Mouse (Mus musculus) heart, embryonic 14.5 days (tissue): ENCODE data around the gene Gli1. TPM values are rescaled to one million over a fixed set of nuclear protein-coding genes. Genes with fewer than 3 reads are reported as not detected.
A peak's percentile ranks its signal among the peaks of the same experiment; 100 is the strongest.

Experiments used
- ATAC-seq: fragments of 200-750 bp; cut with Nextera tagmentation; 2 replicates; pipeline ENCODE4 v1.8.0; 2017; ENCODE audit warnings: low read depth, moderate TSS enrichment; ENCODE audit not compliant: insufficient number of reproducible peaks, insufficient read depth, low FRiP score
- H3K27ac ChIP-seq, 2 experiments: fragments of 200-500 bp in 1 of 2; fragments of 300-500 bp in 1 of 2; sonication (generic) in 1 of 2; replicated peaks in 1 of 2; 2 replicates each; pipeline ENCODE4 v1.5.1; 2012 to 2014; ENCODE audit warnings: low read depth in 2 of 2, low read length in 2 of 2, control low read depth in 1 of 2, mild to moderate bottlenecking in 1 of 2, mixed read lengths in 1 of 2; ENCODE audit not compliant: control insufficient read depth in 1 of 2, insufficient read depth in 1 of 2
- H3K27me3 ChIP-seq: fragments of 300-500 bp; sonication (generic); 2 replicates; pipeline ENCODE4 v1.6.1; 2014; ENCODE audit warnings: mild to moderate bottlenecking, low read length, control low read depth; ENCODE audit not compliant: control insufficient read depth, insufficient read depth
- H3K36me3 ChIP-seq: fragments of 300-500 bp; sonication (generic); 2 replicates; pipeline ENCODE4 v1.6.1; 2014; ENCODE audit warnings: mild to moderate bottlenecking, control low read depth, low read length, mixed read lengths; ENCODE audit not compliant: control insufficient read depth, insufficient read depth
- H3K4me1 ChIP-seq, 2 experiments: fragments of 200-500 bp in 1 of 2; fragments of 300-500 bp in 1 of 2; sonication (generic) in 1 of 2; 2 replicates each; pipeline ENCODE4 v1.6.1; 2012 to 2014; ENCODE audit warnings: low read length in 2 of 2, control low read depth in 1 of 2, mixed read lengths in 1 of 2; ENCODE audit not compliant: control insufficient read depth in 2 of 2, insufficient read depth in 2 of 2
- H3K4me2 ChIP-seq: fragments of 300-500 bp; sonication (generic); 2 replicates; pipeline ENCODE4 v1.6.1; 2014; ENCODE audit warnings: mild to moderate bottlenecking, low read length
- H3K4me3 ChIP-seq, 2 experiments: fragments of 200-500 bp in 1 of 2; fragments of 300-500 bp in 1 of 2; sonication (generic) in 1 of 2; 2 replicates each; pipeline ENCODE4 v1.5.1; 2012 to 2014; ENCODE audit warnings: low read length in 2 of 2, mild to moderate bottlenecking in 2 of 2, control low read depth in 1 of 2, low read depth in 1 of 2, moderate library complexity in 1 of 2; ENCODE audit not compliant: control insufficient read depth in 1 of 2, insufficient read depth in 1 of 2
- H3K9ac ChIP-seq: fragments of 300-500 bp; sonication (generic); 2 replicates; pipeline ENCODE4 v1.6.1; 2014; ENCODE audit warnings: mild to moderate bottlenecking, low read length
- H3K9me3 ChIP-seq: fragments of 300-500 bp; sonication (generic); 2 replicates; pipeline ENCODE4 v1.6.1; 2016; ENCODE audit warnings: low read length, control low read depth; ENCODE audit not compliant: control insufficient read depth
- WGBS: fragments of 180-500 bp; shearing (Covaris S2); extraction: QIAGEN DNeasy Blood & Tissue Kit; methylation state at CpG from one replicate; pipeline ENCODE4 v1.1.7; 2014; 5-methylcytosine and 5-hydroxymethylcytosine counted together
- polyA plus RNA-seq: library from polyadenylated mRNA; unstranded; fragments of >200 nt; fragmentation: Nextera tagmentation; extraction: Ambion mirVana; gene quantifications from 2 replicates; pipeline ENCODE4 v1.2.1, GENCODE M21; 2014

Gli1 gene
- polyA plus RNA-seq, 1 experiment from 2014 or later, result 0.36 TPM

GRCm38 (mm10) chr10:127352187-127352586 is 10.4 kb upstream of the Gli1 start:
- H3K36me3 ChIP-seq, result no peaks in the 10 kb centered on the region
- H3K27me3 ChIP-seq, result no peaks in the 10 kb centered on the region
- no peak overlapping the region for H3K9ac ChIP-seq
- no peak overlapping the region for H3K27ac ChIP-seq
- H3K9me3 ChIP-seq, result no peaks in the 10 kb centered on the region
- H3K4me1 ChIP-seq, result peaks cover 12 to 15% of the 10 kb centered on the region in 2 experiments
- ATAC-seq, result no peak
- WGBS, result 86% methylated on average over 9 of the region's 9 CpGs
- H3K4me3 ChIP-seq, result no peak overlapping the region
- H3K4me2 ChIP-seq, result no peak overlapping the region

- 57% methylated on average over 8 of the region's 8 CpGs for WGBS
- H3K27me3 ChIP-seq, result no peaks in the 10 kb centered on the region
- H3K4me1 ChIP-seq, result peaks cover 12 to 15% of the 10 kb centered on the region in 2 experiments
- no peak overlapping the region for H3K4me3 ChIP-seq
- no peaks in the 10 kb centered on the region for H3K36me3 ChIP-seq
- no peaks in the 10 kb centered on the region for H3K9me3 ChIP-seq
- H3K4me2 ChIP-seq, result no peak overlapping the region
- H3K27ac ChIP-seq, result no peak overlapping the region
- no peak overlapping the region for H3K9ac ChIP-seq
- ATAC-seq, result no peak
Observed at GRCm38 (mm10) chr10:127351719-127352118, 9.9 kb upstream of the Gli1 start.

- Histone ChIP-seq H3K9me3 (no peaks in the 10 kb centered on the region), H3K4me3 (no peak overlapping the region), H3K27ac (no peak overlapping the region), H3K27me3 (no peaks in the 10 kb centered on the region), H3K4me2 (peak overlapping the region; percentile 57; the same call in 1 of the 2 replicates), H3K9ac (no peak overlapping the region), H3K36me3 (no peaks in the 10 kb centered on the region), H3K4me1 (peaks cover 12 to 15% of the 10 kb centered on the region in 2 experiments)
- ATAC-seq, result no peak
- WGBS, result 72% methylated on average over 8 of the region's 8 CpGs
Observed at GRCm38 (mm10) chr10:127351285-127351595, 9.5 kb upstream of the Gli1 start.

- H3K27me3 ChIP-seq, result no peaks in the 10 kb centered on the region
- 10% methylated on average over 24 of the region's 24 CpGs for WGBS
- peaks cover 12 to 15% of the 10 kb centered on the region in 2 experiments for H3K4me1 ChIP-seq
- H3K4me3 ChIP-seq, result peak overlapping the region in 1 of 2 experiments; percentile 21; a peak in 2 of 4 replicates
- no peaks in the 10 kb centered on the region for H3K9me3 ChIP-seq
- H3K36me3 ChIP-seq, result no peaks in the 10 kb centered on the region
- H3K4me2 ChIP-seq, result peak overlapping the region; percentile 57
- no peak; the same call in 1 of the 2 replicates for ATAC-seq
- H3K9ac ChIP-seq, result 0 out of 2 replicates have a peak overlapping the region, but pooled peaks have one; percentile 35
- no peak overlapping the region for H3K27ac ChIP-seq
Observed at GRCm38 (mm10) chr10:127350594-127351284, 9.0 kb upstream of the Gli1 start.

- Histone ChIP-seq H3K9me3 (peaks cover 3% of the 10 kb centered on the region; the same call in 1 of the 2 replicates), H3K4me1 (peaks cover 9 to 14% of the 10 kb centered on the region in 2 experiments), H3K4me2 (no peak overlapping the region), H3K4me3 (no peak overlapping the region), H3K9ac (no peak overlapping the region), H3K36me3 (no peaks in the 10 kb centered on the region), H3K27me3 (no peaks in the 10 kb centered on the region), H3K27ac (no peak overlapping the region)
- 73% methylated on average over 8 of the region's 8 CpGs for WGBS
- no peak for ATAC-seq
Observed at GRCm38 (mm10) chr10:127349810-127350209, 8.0 kb upstream of the Gli1 start.

GRCm38 (mm10) chr10:127348957-127349356 is 7.2 kb upstream of the Gli1 start:
- H3K27me3 ChIP-seq, result no peaks in the 10 kb centered on the region
- no peak overlapping the region for H3K27ac ChIP-seq
- peaks cover 3% of the 10 kb centered on the region; the same call in 1 of the 2 replicates for H3K9me3 ChIP-seq
- no peaks in the 10 kb centered on the region for H3K36me3 ChIP-seq
- WGBS, result 61% methylated on average over 4 of the region's 4 CpGs
- no peak overlapping the region for H3K4me3 ChIP-seq
- no peak overlapping the region for H3K4me2 ChIP-seq
- no peak for ATAC-seq
- H3K4me1 ChIP-seq, result peaks cover 6 to 7% of the 10 kb centered on the region in 2 experiments; a peak in 3 of 4 replicates
- H3K9ac ChIP-seq, result no peak overlapping the region

GRCm38 (mm10) chr10:127346173-127346572 is 4.4 kb upstream of the Gli1 start:
- no peak for ATAC-seq
- 63% methylated on average over 3 of the region's 3 CpGs for WGBS
- Histone ChIP-seq H3K4me1 (peaks cover 8 to 10% of the 10 kb centered on the region in 2 experiments), H3K4me3 (no peak overlapping the region), H3K4me2 (no peak overlapping the region), H3K9ac (no peak overlapping the region), H3K36me3 (no peaks in the 10 kb centered on the region), H3K27me3 (peaks cover 4% of the 10 kb centered on the region; the same call in 1 of the 2 replicates), H3K9me3 (peaks cover 3% of the 10 kb centered on the region; the same call in 1 of the 2 replicates), H3K27ac (no peak overlapping the region)
